In the genomic region with DNA sequence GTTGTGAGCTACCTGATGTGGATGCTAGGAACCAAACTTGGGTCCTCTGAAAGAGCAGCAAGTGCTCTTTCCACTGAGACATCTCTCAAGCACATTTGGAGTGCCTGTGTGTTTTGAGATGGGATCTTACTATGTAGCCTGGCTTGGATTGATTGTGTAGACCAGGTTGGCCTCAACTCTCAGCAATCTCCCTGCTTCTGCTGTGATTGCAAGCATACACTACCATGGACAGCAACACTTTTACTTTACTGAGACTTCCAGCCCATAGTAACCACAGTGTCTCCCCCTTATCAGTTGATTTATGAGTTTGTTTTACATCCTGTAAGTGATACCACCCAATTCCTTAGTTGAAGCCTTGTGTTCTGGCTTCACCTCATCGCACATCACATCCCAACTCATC, we compare ENCODE assay signal across 28 mouse cellular contexts.
DNase-seq lines count a peak whose midpoint lies in the region; ATAC-seq and TF ChIP-seq lines count a peak whose summit lies in the region.
"Had no signal": no experiment of that assay in that cellular context is flagged by ENCODE, and none has a peak within 500 bp of the region (broad histone marks: within the 10 kb centered on the region; RNA-seq: fewer than 3 reads in every experiment).

No protein-coding gene starts in this region.

- no peaks in the 10 kb centered on the region for H3K36me3 ChIP-seq in kidney, embryonic 15.5 days
- no peaks in the 10 kb centered on the region for H3K36me3 ChIP-seq in kidney, adult 2 months (ENCODE audit: control insufficient read depth, insufficient read depth, low read length)
- H3K36me3 ChIP-seq in MEL (ENCODE audit: control insufficient read depth in 1 of 2, insufficient read depth in 2 of 2, low read length in 2 of 2) = no peaks in the 10 kb centered on the region
- H3K36me3 ChIP-seq in myocyte (ENCODE audit: control insufficient read depth, insufficient read depth) = no peaks in the 10 kb centered on the region
- no peaks in the 10 kb centered on the region for H3K36me3 ChIP-seq in forebrain, embryonic 10.5 days (replicated peaks)
- H3K36me3 ChIP-seq: embryonic facial prominence, embryonic 13.5 days; G1E; heart, embryonic 10.5 days; heart, embryonic 13.5 days had no signal

- 0 out of 2 replicates have a peak, but pooled peaks have one; percentile 29 for ATAC-seq in kidney, embryonic 15.5 days (replicated peaks; ENCODE audit: low FRiP score)
- ATAC-seq: activated CD4-positive, CD25-positive, alpha-beta regulatory T cell, adult 4 months; forebrain, embryonic 13.5 days; forebrain, embryonic 16.5 days; hindbrain, postnatal 0 days; inflammation-experienced regulatory T-cells, adult 6 months had no signal

- no peak for TF ChIP-seq RAD21 in MEL (IDR thresholded peaks at IDR 0.05; ENCODE audit: low read depth, low read length)

- no peak overlapping the region for H3ac ChIP-seq in myocyte (ENCODE audit: control insufficient read depth, insufficient read length)

- no peak for TF ChIP-seq POLR2A in kidney, adult 2 months (IDR thresholded peaks at IDR 0.05; ENCODE audit: low read depth, low read length)
- no peak for TF ChIP-seq POLR2A in MEL (IDR thresholded peaks at IDR 0.05; ENCODE audit: control insufficient read depth in 1 of 2, insufficient read depth in 1 of 2, low read depth in 1 of 2, low read length in 2 of 2, poor library complexity in 1 of 2)
- TF ChIP-seq POLR2A in myocyte (IDR thresholded peaks at IDR 0.05; ENCODE audit: insufficient read length, low read depth) = no peak

- no peak for DNase-seq in kidney, adult 2 months
- peak; percentile 4 for DNase-seq in 3T3-L1 (ENCODE audit: low read depth, low spot score)
- peak; percentile 73 for DNase-seq in MEL (ENCODE audit: low read depth, low spot score)
- DNase-seq in forebrain, embryonic 10.5 days (ENCODE audit: extremely low spot score, low spot score) = no peak
- DNase-seq in thymus, postnatal 36 days = no peak
- DNase-seq: adrenal gland, adult 8-10 months; adrenal gland, postnatal 25 days; cerebellum, adult 11-12 months; cerebellum, adult 8-10 months; cerebellum, postnatal 10 days; gastrocnemius, postnatal 10 days; gastrocnemius, postnatal 36 days; heart, adult 2 months; heart, postnatal 14 days; heart, postnatal 4 days had no signal

- WGBS in kidney, embryonic 15.5 days = 12% methylated on average over 1 of the region's 1 CpGs
- WGBS in kidney, adult 2 months = 26% methylated on average over 1 of the region's 1 CpGs
- 61% methylated on average over 1 of the region's 1 CpGs for WGBS in forebrain, embryonic 10.5 days

- H3K4me1 ChIP-seq in kidney, embryonic 15.5 days = no peaks in the 10 kb centered on the region
- H3K4me1 ChIP-seq in kidney, adult 2 months (ENCODE audit: control insufficient read depth, insufficient read depth, low read length) = no peaks in the 10 kb centered on the region
- H3K4me1 ChIP-seq in MEL (ENCODE audit: control insufficient read depth in 1 of 2, insufficient read depth in 2 of 2, low read length in 2 of 2) = no peaks in the 10 kb centered on the region
- H3K4me1 ChIP-seq in forebrain, embryonic 10.5 days = no peaks in the 10 kb centered on the region
- H3K4me1 ChIP-seq: embryonic facial prominence, embryonic 13.5 days; forebrain, embryonic 13.5 days; heart, embryonic 10.5 days; heart, embryonic 13.5 days had no signal

- H3K4me3 ChIP-seq in kidney, embryonic 15.5 days (replicated peaks) = no peak overlapping the region
- H3K4me3 ChIP-seq in kidney, adult 2 months (ENCODE audit: insufficient read depth, low read depth, low read length) = no peak overlapping the region
- no peak overlapping the region for H3K4me3 ChIP-seq in MEL (ENCODE audit: control insufficient read depth in 1 of 2, insufficient read depth in 1 of 2, low read depth in 2 of 2, low read length in 2 of 2)
- no peak overlapping the region for H3K4me3 ChIP-seq in myocyte
- no peak overlapping the region for H3K4me3 ChIP-seq in forebrain, embryonic 10.5 days
- H3K4me3 ChIP-seq: embryonic facial prominence, embryonic 13.5 days; erythroblast, embryonic 14.5 days; forebrain, embryonic 13.5 days; heart, adult 2 months; heart, embryonic 10.5 days; heart, embryonic 13.5 days had no signal

- no peak overlapping the region for H3K4me2 ChIP-seq in kidney, embryonic 15.5 days
- H3K4me2 ChIP-seq in myocyte (ENCODE audit: low read depth) = no peak overlapping the region
- H3K4me2 ChIP-seq: embryonic facial prominence, embryonic 13.5 days; forebrain, embryonic 13.5 days; heart, embryonic 13.5 days; hindbrain, embryonic 14.5 days had no signal

- no peak for TF ChIP-seq CTCF in kidney, adult 2 months (conservative IDR thresholded peaks at IDR 0.05; ENCODE audit: insufficient read depth, insufficient read length, low read depth, low read length)
- no peak for TF ChIP-seq CTCF in MEL (IDR thresholded peaks at IDR 0.05 in 2 of 3, conservative IDR thresholded peaks at IDR 0.05 in 1 of 3; ENCODE audit: control insufficient read depth in 1 of 3, insufficient read depth in 1 of 3, low read depth in 2 of 3, low read length in 3 of 3, poor library complexity in 1 of 3, severe bottlenecking in 1 of 3)

- H3K79me2 ChIP-seq in MEL (ENCODE audit: control insufficient read depth, insufficient read depth, low read length, poor library complexity) (no peaks in the 10 kb centered on the region), myocyte (ENCODE audit: control insufficient read depth, insufficient read depth) (no peaks in the 10 kb centered on the region)

- no peaks in the 10 kb centered on the region for H3K27me3 ChIP-seq in kidney, embryonic 15.5 days
- H3K27me3 ChIP-seq in kidney, adult 2 months (replicated peaks; ENCODE audit: control insufficient read depth, insufficient read depth, low read length) = no peaks in the 10 kb centered on the region
- H3K27me3 ChIP-seq in MEL (ENCODE audit: control insufficient read depth in 1 of 2, insufficient read depth in 2 of 2, low read length in 2 of 2) (peaks cover 0 to 2% of the 10 kb centered on the region in 2 experiments; a peak in 2 of 4 replicates), myocyte (ENCODE audit: control insufficient read depth, insufficient read depth, insufficient read length) (no peaks in the 10 kb centered on the region)
- H3K27me3 ChIP-seq in forebrain, embryonic 10.5 days (ENCODE audit: poor library complexity, severe bottlenecking) = no peaks in the 10 kb centered on the region
- H3K27me3 ChIP-seq: embryonic facial prominence, embryonic 13.5 days; forebrain, embryonic 13.5 days; heart, embryonic 13.5 days had no signal

- H3K9me3 ChIP-seq in kidney, embryonic 15.5 days (replicated peaks) = no peaks in the 10 kb centered on the region
- H3K9me3 ChIP-seq in MEL (replicated peaks; ENCODE audit: insufficient read depth, low read length) = no peaks in the 10 kb centered on the region
- H3K9me3 ChIP-seq in forebrain, embryonic 10.5 days = no peaks in the 10 kb centered on the region
- H3K9me3 ChIP-seq: forebrain, embryonic 13.5 days; G1E; heart, embryonic 10.5 days; heart, embryonic 13.5 days had no signal

- TF ChIP-seq EP300 in MEL (IDR thresholded peaks at IDR 0.05; ENCODE audit: low read depth in 1 of 2, low read length in 2 of 2) = no peak

- H3K27ac ChIP-seq in kidney, embryonic 15.5 days = no peak overlapping the region
- H3K27ac ChIP-seq in kidney, adult 2 months (ENCODE audit: insufficient read depth, low read depth, low read length) = no peak overlapping the region
- no peak overlapping the region for H3K27ac ChIP-seq in MEL (ENCODE audit: control insufficient read depth, low read depth, low read length)
- no peak overlapping the region for H3K27ac ChIP-seq in forebrain, embryonic 10.5 days
- H3K27ac ChIP-seq: embryonic facial prominence, embryonic 13.5 days; forebrain, embryonic 13.5 days; heart, adult 2 months; heart, embryonic 10.5 days; heart, embryonic 13.5 days; hindbrain, embryonic 14.5 days; hindbrain, postnatal 0 days had no signal

- H3K9ac ChIP-seq in kidney, embryonic 15.5 days = no peak overlapping the region
- H3K9ac ChIP-seq in MEL (ENCODE audit: control insufficient read depth, low read depth, low read length, poor library complexity, severe bottlenecking) = no peak overlapping the region
- H3K9ac ChIP-seq: embryonic facial prominence, embryonic 13.5 days; forebrain, embryonic 13.5 days; heart, embryonic 13.5 days; hindbrain, embryonic 14.5 days had no signal

TF ChIP-seq in MEL, 35 proteins besides CTCF, POLR2A, EP300 and RAD21 (continues in another document):
- TF ChIP-seq HCFC1 (IDR thresholded peaks at IDR 0.05; ENCODE audit: low read depth, low read length) = no peak
- no peak for TF ChIP-seq MEF2A (IDR thresholded peaks at IDR 0.05; ENCODE audit: extremely low read depth, insufficient replicate concordance, low read depth, low read length, poor library complexity, severe bottlenecking)
- no peak for TF ChIP-seq MXI1 (IDR thresholded peaks at IDR 0.05; ENCODE audit: low read depth, low read length)
- no peak for TF ChIP-seq E2F4 (IDR thresholded peaks at IDR 0.05; ENCODE audit: borderline replicate concordance, low read depth, low read length)
- TF ChIP-seq ETS1 (IDR thresholded peaks at IDR 0.05; ENCODE audit: low read depth, low read length) = no peak
- no peak for TF ChIP-seq USF1 (IDR thresholded peaks at IDR 0.05; ENCODE audit: low read depth, low read length)
- no peak for TF ChIP-seq NELFE (IDR thresholded peaks at IDR 0.05; ENCODE audit: low read depth, low read length)
- TF ChIP-seq ZKSCAN1 (IDR thresholded peaks at IDR 0.05; ENCODE audit: low read depth, low read length) = no peak
- TF ChIP-seq POLR2AphosphoS2 (IDR thresholded peaks at IDR 0.05; ENCODE audit: low read length) = no peak
- TF ChIP-seq GABPA (IDR thresholded peaks at IDR 0.05; ENCODE audit: low read depth, low read length) = no peak
- TF ChIP-seq MAX (IDR thresholded peaks at IDR 0.05; ENCODE audit: low read length) = no peak

TF ChIP-seq in myocyte, 11 proteins besides CTCF, POLR2A, EP300 and RAD21:
- peak; percentile 56 for TF ChIP-seq REST (IDR thresholded peaks at IDR 0.05; ENCODE audit: insufficient read depth, insufficient read length)
- TF ChIP-seq SRF (IDR thresholded peaks at IDR 0.05; ENCODE audit: control insufficient read depth, insufficient read length, low read depth) = no peak
TF ChIP-seq in myocyte: peak in this region for 1.

Comparison
In these comparisons a context has a peak if more than half of its experiments do, and no peak if none do; other contexts are left out.
1. DNase-seq: peak in 3T3-L1 (single experiment) and MEL (single experiment); none in kidney, adult 2 months (single experiment), forebrain, embryonic 10.5 days (single experiment) and thymus, postnatal 36 days (0 of 2).